21 mouse cellular contexts compared by ENCODE assay signal in the genomic region with DNA sequence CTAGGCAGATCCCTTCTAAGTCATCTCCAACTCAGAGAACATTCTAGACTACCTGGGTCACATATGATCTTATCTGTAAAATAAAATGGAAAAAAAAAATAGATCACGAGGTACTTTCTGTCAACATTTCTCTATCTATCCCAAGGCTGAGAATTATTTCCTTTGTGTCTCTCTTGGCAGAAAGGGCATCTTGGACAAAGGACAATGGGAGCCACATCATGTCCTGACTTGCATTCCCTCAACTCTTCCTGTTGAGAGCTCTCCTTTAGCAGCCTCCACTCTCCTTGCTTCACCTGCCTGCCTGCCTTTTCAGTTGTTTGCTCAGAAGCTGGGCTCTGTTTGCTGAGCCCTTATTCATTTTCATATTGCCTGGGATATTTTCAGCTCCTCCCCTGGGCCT.
"Had no signal": no experiment of that assay in that cellular context is flagged by ENCODE, and none has a peak within 500 bp of the region (broad histone marks: within the 10 kb centered on the region; RNA-seq: fewer than 3 reads in every experiment).

No protein-coding gene starts in this region.

- H3K27ac ChIP-seq: liver, embryonic 13.5 days; liver, embryonic 15.5 days; lung, embryonic 15.5 days; macrophage; midbrain, embryonic 13.5 days; neural tube, embryonic 12.5 days had no signal

- H3K9ac ChIP-seq: liver, embryonic 13.5 days; liver, embryonic 15.5 days; liver, postnatal 0 days; lung, embryonic 15.5 days; midbrain, embryonic 13.5 days; neural tube, embryonic 12.5 days had no signal

- H3K36me3 ChIP-seq: liver, embryonic 13.5 days; liver, embryonic 15.5 days; lung, embryonic 15.5 days; midbrain, embryonic 13.5 days; neural tube, embryonic 12.5 days had no signal

- H3K4me1 ChIP-seq: liver, embryonic 13.5 days; liver, embryonic 15.5 days; megakaryocyte, embryonic 14.5 days had no signal

- H3K4me3 ChIP-seq: liver, embryonic 13.5 days; liver, embryonic 15.5 days; lung, embryonic 15.5 days; megakaryocyte, embryonic 14.5 days; midbrain, embryonic 13.5 days; neural tube, embryonic 12.5 days had no signal

- DNase-seq: liver, embryonic 13.5 days; liver, postnatal 0 days; lung, adult 2 months; lung, postnatal 14 days; lung, postnatal 36 days; retina, postnatal 1 day; right cerebral cortex, adult 18-20 months; right cerebral cortex, postnatal 25 days; right cerebral cortex, postnatal 4 days; spleen, adult 18-20 months; thymus, adult 18-20 months; thymus, postnatal 14 days; thymus, postnatal 36 days had no signal

- ATAC-seq: liver, postnatal 0 days; lung, postnatal 0 days; midbrain, embryonic 13.5 days; midbrain, embryonic 16.5 days had no signal

- H3K4me2 ChIP-seq: liver, embryonic 13.5 days; liver, embryonic 15.5 days; lung, embryonic 15.5 days; midbrain, embryonic 13.5 days; neural tube, embryonic 12.5 days had no signal

- H3K27me3 ChIP-seq: liver, embryonic 13.5 days; liver, embryonic 15.5 days; lung, embryonic 15.5 days; megakaryocyte, embryonic 14.5 days; midbrain, embryonic 13.5 days; neural tube, embryonic 12.5 days had no signal

- H3K9me3 ChIP-seq: liver, embryonic 13.5 days; liver, embryonic 15.5 days; lung, embryonic 15.5 days; megakaryocyte, embryonic 14.5 days; midbrain, embryonic 13.5 days; neural tube, embryonic 12.5 days had no signal
